Mouse (Mus musculus) erythroblast, embryonic 14.5 days (primary cell): ENCODE data around the gene Gk5.

ENCODE experiments used
- GATA1 ChIP-seq: IDR thresholded peaks from 2 replicates; pipeline ENCODE4 v1.6.1; 2012; ENCODE audit warnings: low read length, inconsistent platforms, mixed read lengths
- TAL1 ChIP-seq: IDR thresholded peaks from 3 replicates; pipeline ENCODE4 v1.6.1; 2012; ENCODE audit warnings: low read length, inconsistent platforms, mixed read lengths

DNA sequence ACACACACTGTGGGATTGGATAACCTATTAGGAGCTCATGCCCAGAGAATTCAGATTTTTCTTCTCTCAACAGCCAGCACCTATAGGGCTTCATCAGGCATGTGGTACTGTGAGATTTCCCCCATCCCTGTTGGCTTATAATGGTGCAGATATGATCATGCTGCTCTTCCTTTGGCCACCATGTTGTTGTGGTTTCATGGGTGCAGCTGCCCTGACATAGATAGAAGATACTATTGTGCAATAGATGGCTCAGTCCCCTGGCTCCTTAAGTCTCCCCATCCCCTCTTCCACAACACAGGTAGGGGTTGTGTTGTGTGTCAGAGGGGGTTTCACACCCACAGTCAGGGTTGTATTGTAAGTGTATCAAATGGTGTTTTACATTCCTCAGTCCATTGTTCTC is 25.7 kb downstream of the Gk5 start:
- TF ChIP-seq GATA1 (no peak), TAL1 (no peak)
